Mouse (Mus musculus) embryonic fibroblast, embryonic 13.5 days (primary cell): ENCODE results near the gene Pdxdc1.

Experiments
- CTCF ChIP-seq: IDR thresholded peaks from 2 replicates; pipeline ENCODE4 v1.5.1; 2011; ENCODE audit warnings: mild to moderate bottlenecking, control low read depth, low read length, moderate library complexity, borderline replicate concordance; ENCODE audit not compliant: insufficient read depth
- POLR2A ChIP-seq: IDR thresholded peaks from 2 replicates; pipeline ENCODE4 v1.6.1; 2011; ENCODE audit warnings: low read depth, mild to moderate bottlenecking, control low read depth, low read length, moderate library complexity

DNA sequence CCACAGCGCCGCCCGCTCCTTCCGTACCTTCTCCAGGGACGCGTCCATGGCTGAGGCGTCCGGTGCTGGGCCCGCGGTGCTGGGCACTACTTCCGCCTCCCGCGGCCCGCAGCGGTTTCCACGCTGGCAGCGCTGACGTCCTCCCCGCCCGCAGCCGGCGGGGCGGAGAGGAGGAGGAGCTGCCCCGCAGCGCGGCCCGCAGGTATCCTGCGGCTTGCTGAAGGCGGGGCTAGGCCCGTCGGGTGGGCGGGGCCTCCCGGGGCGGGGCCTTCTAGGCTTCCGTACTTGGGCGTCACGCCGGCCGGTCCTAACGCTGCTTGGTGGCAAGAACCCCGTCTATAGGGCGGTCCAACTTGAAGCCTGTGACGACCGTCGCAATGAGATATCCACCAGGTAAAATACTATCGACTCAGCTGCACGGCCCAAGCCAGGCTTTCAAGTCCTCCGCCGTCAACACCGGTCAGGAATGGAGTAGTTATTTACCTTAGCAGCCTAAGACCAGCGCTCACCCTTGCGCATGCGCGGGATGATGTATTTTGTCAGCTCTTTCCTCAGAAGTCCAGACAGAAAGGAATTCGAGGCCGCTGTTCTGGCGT, at the start of gene Pdxdc1, which contains the start of gene Mpv17l:
- TF ChIP-seq CTCF (no peak), POLR2A (peak; percentile 59)
